Mouse (Mus musculus): ENCODE measurements around the gene Gm26558.

DNA sequence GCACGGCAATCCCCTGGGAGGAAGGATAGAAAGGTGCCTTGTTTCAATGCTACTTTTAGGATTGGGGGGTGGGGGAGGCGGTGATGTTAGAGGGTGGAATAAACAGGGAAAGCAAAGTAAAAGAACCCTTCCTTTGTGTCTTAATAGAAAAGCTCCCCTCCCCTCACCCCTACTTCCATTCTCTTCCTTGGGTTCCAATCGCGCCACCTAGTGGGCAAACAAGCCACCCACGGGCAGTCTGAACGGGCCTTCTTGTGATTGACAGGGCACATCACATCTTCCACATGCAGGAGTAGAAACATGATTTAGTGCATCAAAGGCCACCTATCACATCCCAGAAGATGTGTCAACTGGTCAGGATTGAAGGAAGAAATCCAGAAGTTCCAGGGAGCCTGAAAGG lies 41.7 kb downstream of the Gm26558 start:
- peak; percentile 58; the same call in 1 of the 2 replicates for TF ChIP-seq CTCF (IDR thresholded peaks at IDR 0.05; ENCODE audit: borderline replicate concordance, control insufficient read depth, extremely low read depth, insufficient read depth, low read length, poor library complexity)
- no peak for TF ChIP-seq POLR2A (IDR thresholded peaks at IDR 0.05; ENCODE audit: control insufficient read depth, extremely low read depth, insufficient read depth, low read length, poor library complexity)
